Mouse (Mus musculus) neural tube, embryonic 10.5 days (tissue): ENCODE results near the gene Efcab14.

Experiments used
- DNase-seq: peaks from one replicate; pipeline ENCODE4 v3.0.0-alpha.2; 2017; ENCODE audit warnings: low spot score; ENCODE audit errors: extremely low spot score

The Efcab14 gene

DNA sequence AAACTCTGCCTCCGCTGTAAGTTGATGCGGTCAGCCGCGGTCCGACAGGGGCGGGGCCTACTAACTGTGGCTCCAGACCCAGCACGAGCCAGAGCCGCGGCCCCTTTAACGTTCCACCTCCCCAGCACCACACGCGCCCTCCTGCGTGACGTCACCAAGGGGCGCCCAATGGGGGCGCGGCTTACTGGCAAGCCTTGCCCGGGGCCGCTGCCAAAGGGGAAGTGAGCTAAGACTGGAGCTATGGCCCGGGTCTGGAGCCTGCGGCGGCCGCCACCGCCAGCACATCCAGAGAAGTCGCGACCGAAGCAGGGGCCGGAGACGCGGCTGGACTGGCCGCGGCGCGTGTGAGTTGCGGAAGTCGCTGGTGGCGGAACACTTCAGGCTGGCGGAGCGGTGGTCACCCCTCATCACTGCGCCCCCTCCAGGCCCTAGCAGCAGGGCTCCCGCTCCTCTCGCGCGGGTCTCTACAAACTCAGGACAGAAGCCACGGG lies at the start of gene Efcab14:
Efcab14 (plus strand) TSS at position 194 of the 491 bp plus-strand sequence.
- peak; percentile 99 for DNase-seq

DNA sequence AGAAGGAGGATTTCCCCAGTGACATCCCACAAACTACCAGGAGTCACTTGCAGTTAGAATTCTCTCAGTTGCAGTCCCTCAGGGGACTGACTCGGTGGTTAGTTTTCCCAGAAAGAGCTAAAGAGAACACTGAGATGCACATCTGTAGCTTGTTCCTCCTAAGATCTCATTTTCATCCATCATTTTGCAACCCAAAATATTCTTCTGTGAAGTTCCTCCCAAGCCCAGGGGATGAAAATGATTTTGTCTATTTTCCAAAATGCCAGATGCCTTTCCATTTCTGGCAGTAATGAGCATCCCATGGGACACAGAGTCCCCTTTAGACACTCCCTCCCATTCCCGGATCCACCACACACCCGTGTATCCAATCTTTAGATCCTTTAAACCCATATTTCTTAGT lies 36.1 kb upstream of the Efcab14 start:
- no peak for DNase-seq

DNA sequence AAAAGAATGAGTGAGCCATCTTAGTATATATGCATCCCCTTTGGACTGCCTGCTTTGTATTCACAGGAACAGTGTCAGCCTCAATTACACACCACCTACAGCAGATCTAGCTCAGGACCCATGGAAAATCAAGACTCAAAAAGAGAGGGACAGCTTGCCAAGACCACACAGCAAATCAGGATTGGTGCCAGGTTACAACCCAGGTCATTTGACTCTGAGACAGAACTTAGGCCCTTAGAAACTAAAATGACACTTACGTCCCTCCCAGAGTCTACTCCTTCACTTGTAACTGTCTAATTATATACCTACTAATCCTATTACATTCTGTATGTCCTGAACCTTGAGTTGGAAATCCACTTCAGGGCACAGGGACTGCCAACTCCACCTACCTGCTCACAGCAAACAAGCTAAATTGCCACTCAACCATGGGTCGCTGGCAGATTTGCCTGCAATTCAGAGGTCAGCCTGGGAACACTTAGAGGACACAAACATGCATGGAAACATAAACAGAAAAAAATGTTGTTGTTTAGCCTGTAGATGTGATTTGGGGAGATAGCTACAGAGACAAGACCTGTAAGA lies 33.5 kb upstream of the Efcab14 start:
- DNase-seq, result no peak

DNA sequence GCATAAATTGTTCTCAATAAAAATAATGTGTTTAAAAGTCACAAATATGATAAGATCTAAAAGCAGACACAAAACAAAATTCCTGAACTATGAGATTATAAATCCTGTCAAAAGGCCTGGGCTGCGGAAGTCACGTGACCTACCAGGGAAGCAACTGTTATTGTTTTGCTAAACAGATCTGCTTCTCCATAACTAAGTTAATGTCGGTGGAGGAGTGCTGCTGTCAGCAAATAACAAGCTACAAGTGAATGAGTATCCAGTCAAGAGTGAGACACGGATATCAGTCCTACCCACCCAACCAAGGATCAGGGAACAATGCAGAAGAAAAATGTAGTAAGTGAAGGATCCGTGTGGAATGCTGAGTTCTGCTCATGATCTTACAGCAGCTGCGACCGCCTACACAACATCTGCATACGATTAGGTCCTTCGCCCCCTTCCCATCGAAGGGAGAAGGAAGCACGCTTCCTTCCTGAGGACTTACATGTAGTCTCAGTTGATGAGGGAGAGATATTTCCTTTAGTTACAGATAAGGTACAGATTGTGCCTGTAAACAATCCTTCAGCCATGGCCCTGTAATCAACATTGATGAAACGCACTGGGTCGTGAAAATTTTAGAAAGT lies 28.5 kb upstream of the Efcab14 start:
- peak; percentile 18 for DNase-seq

DNA sequence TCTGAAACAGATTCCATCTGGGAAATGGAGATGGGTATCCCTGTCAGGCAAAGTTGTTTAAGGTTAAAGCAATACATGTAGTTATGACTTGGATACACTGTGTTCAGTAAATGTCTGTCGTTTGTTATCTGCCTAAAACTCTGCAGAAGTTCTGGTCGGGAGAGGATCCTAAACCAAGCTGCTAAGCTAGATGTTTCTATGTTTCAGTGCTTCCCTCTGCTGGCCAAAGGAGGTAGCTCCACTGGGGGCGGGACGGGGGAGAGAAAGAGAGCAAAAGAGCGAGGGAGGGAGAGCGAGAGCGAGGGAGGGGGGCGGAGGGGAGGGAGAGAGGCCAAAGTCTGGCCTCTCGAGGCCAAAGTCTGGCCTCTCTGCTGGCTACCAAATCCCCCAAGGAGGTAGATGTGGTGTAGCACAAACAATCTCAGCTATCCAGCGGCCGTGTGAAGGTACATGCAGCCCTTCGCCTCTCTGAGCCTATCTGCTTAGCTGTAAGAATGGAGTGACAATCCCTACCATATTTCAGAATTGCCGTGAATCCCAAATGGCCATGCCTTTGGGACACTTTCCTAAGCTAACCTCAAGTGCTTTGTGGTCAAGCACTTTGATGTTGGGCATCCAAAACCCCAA lies 27.6 kb upstream of the Efcab14 start:
- DNase-seq, result peak; percentile 88

DNA sequence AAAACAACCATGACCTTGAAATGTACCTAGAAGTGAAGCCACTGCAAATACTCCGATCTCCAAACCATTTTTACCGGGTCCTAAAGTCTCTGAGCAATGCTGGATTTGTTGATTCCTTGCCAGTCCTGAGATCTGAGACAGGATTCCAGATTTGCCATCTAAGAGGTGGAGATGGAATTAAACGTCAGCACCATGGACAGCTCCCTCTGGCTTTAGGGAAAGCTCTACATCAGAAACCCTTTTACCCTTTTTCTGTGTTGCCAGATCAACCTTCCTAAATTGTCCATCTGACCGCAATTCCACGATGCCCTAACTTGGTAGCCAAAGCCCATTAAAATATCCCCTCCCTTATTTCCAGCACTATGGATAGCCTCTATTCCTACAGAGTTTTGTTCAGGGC lies 8.8 kb upstream of the Efcab14 start:
- peak; percentile 67 for DNase-seq

DNA sequence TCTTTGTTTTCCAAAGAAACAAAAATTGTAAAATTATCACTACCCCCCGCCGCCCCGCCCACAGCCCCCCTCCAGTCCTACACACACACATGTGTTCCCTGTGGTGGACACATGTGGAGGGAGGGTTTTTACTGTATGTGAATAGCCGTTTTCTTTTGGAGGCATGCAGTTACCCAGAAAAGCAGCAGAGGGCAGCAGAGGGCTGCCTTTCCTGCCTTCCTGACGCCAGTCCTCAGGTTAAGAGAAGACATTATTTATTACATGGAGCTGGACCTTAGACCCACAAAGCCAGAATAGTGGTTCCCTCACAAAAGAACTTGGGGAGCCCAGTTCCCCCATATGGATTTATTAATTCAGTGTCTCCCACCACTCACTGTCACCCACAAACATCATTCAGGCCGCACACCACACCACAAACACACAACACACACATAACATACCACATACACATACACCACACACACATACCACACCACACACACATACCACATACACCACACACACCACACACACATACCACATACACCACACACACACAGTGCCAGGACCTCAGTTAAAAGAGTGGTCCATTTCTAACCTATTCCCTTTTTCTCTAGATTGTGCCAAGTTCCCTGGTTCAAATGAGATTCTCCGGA lies 5.8 kb upstream of the Efcab14 start:
- DNase-seq, result peak; percentile 83

DNA sequence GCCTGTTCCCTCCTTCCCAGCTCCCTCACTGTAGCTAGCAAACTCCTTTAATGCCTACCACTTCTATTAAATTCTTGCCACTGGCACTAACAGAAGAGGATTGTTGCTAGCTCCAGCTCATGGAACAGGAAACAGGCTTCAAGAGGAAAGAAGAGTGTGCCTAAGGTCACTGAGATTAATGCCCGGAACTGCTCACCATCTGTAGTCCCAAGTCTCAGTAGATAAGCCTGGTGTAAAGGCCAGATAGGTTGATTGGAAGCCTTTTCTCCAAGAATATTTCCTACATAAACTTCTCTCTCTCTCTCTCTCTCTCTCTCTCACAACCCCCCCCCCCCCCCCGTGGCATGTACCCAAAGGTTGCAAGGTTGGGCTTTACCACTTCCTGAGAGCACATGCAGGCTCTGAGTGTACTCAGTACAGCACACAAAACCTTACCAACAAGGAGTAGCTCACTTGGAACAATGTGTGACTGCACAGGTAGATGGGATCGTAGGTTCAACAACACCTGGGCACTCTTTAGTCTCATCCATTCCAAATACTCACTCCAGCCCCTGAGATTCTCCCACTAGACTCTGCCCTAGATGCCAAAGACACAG lies 5.2 kb upstream of the Efcab14 start:
- DNase-seq, result no peak

DNA sequence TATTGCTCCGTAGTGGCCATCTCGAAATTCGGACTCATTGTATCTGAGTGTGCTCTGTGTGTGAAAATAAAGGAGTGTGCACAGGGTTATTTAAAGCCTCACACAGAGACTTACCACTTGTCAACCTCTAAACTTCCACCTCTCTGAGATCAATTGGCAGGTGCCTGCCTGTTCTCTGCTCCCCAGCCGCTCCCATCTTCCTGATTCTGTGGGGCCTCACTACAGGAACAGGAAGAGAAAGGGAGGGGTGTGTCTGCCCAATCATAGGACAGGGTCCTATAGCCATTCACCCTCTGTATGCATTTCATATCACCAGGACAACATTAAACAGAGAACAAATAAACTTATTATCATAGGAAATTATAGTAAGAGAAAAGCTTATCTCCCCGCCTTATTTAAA lies 3.8 kb upstream of the Efcab14 start:
- no peak for DNase-seq

DNA sequence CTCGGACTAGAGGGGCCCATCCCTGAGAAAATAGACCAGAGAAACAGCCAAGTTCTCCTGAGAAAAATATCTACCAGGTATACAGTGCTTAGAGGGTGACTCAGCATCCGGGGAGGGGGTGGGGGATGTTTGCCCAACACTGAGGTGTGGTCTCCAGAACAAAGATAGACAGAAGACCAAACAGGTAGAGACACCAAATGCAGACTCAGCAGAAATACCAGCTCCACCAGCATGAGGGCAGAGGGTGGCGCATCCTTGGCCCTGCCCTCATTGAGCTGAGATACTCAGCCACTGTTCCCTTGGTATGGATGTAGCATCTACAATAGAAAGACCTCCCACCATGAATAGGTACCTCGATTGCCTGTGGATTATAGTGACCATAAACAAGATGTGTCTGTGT lies 2.7 kb upstream of the Efcab14 start:
- no peak for DNase-seq

DNA sequence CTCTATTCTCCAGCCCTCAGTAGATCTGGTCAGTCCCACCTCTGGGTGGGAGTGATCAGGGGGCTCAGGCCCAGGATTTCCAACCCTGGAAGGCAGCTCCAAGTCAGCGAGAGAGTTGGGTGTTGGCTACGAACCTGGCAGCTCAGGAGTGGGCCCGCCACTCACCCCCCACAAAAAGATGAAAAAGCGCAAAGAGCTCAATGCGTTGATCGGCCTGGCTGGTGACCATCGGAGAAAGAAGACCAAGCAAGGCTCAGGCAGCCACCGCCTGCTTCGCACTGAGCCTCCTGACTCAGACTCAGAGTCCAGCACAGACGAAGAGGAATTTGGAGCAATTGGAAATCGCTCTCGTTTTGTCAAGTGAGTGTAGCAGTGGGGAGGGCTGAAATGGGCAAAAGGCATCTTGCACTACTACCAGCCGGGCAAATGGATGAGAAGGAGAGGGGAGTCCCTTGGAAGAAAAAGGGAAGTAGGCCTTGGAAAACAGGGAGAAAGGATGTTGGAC lies 989 bp downstream of the Efcab14 start:
- no peak for DNase-seq

DNA sequence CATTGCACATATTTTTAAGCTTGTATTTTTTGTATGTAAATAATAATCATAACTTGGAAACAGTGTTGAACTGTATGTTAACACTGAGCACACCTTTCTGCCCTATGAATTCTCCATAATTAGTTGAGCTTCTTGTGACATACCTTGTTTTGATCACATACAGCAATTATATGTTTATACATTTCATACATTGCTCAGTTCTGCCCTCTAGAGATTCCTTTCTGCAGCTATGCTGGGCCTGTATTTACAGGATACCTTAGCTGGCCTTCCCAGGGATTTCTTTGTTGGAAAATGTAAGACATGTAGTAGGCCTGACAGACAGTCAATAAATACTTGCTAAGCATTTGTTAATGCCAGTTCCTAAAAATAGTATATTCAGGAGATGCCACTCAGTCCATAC lies 5.1 kb downstream of the Efcab14 start:
- DNase-seq, result no peak

DNA sequence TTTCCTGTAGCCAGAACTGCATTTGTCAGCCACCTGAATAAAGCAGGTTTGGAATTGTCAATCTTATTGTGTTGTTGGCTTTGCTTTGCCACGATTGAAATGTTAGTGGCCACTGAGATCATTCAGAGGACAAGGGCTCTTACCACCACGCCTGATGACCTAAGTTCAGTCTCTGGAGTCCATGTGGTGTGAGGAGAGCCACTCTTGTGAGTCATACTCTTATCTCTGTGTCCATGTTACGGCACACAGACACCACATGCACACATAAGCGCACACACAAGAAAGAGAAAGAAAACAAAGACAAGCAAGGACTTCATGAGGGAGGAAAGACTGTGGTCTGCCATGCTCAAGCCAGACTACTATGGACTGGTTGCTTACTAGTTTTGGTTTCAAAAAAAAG lies 5.6 kb downstream of the Efcab14 start:
- DNase-seq, result no peak

DNA sequence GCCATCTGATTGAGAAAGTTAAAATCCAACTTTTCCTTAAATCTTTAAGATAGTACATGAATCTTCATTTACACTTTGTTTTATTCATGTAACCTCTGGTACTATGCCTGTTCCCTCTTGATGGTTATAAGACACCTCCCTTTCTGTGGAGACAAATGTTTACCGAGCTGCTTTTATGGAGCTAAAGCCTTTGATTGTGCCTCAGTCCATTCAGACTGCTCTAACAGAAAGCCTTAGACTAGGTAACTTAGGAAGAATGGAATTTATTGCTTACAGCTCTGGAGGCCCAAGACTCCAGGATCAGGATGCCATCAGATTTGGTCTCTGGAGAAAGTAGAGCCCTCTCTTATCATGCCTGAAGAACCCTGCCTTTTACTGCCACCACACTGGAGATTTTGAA lies 10.6 kb downstream of the Efcab14 start:
- no peak for DNase-seq

DNA sequence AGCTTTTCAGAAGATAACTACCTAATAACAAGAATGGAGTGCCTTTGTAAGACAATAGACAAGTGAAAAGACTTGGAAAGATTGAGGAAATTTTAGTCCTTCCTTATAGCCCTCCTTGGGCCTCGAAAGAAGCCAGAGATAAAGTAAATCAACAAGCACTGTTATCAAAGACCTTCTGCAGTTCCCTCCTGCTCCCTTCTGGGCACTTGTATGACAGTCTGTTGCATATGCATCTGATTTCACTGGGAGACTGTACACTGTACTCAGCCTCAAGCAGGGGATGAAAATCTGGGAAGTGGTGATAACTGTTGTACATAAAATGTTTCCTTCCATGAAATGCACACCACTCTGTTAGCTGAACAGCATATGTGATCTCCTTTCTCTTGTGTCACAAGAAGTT lies 11.8 kb downstream of the Efcab14 start:
- DNase-seq, result no peak

DNA sequence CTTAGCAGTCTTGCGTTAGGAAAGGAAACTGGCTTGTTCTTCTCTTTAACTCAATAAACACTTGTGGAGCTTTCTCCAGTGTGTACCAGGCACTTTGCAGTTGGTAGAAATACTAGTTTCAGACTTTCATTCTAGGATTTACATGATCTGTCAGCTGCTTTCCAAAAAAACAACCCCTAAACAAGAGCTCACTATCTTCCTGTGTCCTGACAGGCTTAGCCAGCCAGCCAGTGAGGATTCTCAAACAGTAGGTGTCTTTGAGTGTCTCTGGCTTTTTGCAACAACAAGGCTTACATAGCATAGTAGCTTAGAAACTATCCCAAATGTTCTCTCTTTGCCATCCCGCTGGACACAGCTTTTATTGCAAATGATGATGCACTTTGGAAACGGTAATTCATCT lies 16.6 kb downstream of the Efcab14 start:
- DNase-seq, result no peak

DNA sequence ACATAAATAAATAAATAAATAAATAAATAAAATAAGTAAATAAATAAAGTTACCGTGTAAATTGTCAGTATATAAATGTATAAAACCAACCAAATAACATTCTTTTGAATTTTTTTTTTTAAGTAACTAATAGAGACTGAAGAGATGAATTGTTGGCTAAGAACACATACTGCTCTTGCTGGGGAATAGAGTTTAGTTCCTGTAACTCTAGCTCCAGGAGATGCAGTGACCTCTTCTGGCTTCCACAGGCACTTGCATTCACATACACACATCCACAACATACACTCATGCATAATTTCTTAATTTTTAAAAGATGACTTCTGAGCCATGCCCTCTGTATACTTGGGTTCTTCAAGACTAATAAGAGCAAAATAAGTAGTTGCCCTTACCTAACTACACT lies 17.3 kb downstream of the Efcab14 start:
- DNase-seq, result no peak

DNA sequence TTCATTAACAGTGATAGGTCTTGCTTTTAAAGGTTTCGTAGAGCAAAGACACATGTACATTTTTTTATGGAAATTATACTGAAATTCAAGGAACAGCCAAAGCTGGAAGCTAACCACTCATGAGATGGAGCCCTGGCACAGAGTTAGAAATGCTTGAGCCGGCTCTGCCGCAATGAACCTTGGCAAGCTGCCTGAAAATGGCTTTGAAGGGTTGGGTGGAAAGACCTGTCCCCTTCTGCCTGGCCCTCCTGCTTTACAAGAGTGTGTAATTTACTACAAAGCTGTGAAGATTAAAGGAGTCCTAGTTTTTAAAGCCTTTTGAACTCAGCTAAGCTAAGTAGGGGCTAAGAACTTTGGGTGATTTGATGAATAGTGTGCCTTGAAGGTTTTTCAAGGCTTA lies 23.7 kb downstream of the Efcab14 start:
- no peak for DNase-seq

DNA sequence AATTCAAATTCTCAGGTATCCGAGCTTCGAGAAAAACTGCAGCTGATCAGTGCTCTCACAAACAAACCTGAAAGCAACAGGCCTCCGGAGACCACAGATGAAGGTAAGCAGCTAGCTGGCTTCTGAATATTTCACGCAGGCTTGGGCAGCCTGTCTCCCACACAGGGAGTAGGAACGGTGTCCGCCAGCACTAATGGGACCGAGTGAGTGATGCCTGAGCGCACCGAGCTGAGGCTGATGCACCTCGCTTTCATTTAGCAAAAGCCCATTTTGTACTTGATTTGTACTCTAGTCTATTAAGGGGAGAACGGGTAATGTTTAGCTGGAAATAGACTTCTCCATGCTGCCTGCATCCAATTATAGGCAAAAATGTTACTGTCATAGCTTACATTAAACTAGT lies 27.0 kb downstream of the Efcab14 start:
- no peak for DNase-seq

DNA sequence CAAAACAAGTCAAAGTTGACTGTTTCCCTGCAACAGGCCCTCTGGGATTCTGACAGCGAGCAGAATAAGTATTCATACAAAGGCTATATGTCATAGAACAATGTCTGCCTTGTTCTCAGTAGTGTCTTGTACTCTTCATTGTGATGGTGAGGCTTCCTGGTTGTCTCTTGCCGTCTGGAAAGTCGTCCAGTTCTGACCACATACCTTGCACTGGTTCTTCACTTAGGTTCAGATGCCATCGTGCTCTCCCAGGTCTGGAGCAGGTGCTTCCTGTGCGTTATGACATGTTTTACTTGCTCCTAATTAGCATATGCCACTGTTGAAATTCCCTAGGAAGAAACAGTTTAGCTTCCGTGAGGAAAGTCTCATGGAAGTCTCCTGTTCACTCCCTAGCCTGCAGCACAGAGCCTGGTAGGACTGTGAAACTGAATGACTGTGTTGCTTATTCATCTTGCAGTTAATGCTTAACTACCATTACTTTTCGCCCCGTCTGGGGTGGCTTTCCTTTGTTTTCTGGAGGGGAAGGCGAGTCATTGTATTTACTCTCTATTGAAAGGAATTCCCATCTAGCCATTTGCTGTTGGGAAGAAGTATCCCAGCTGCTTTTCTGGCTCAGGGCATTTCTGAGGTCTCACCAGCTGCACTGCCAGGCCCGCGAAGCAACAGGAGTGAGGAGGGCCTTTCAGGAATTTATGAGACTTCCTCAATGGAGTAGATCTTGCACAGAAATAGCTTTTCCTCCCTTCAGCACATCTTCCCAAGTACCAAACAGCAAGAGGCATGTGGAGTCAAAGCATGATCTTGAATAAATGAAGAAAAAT lies 30.3 kb downstream of the Efcab14 start:
- no peak for DNase-seq

DNA sequence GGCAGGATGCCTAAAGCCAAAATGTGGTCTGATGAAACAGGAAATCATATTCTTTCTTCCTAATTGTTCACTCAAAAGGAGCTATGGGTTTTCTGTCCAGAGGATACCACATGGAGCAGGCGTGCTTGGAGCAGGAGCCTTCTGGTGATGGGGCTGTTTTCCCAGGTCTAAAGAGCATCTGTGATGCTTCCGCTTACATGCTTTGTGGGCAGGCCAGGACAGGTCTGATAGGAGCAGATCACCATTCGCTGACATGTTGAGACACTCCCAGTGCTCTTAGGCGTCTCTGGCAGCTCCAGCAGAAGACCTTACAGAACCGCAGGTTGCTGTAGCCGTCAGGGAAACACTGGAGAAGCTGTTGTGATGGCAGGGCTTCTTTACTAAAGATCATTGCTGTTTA lies 37.5 kb downstream of the Efcab14 start:
- no peak for DNase-seq
